Mouse (Mus musculus) left cerebral cortex, adult 2 months (tissue): ENCODE results near the gene Dyrk3. TPM values are rescaled to one million over a fixed set of nuclear protein-coding genes. Genes with fewer than 3 reads are reported as not detected.

Experiments
- DNase-seq, 2 experiments: peaks; one replicate each; pipeline ENCODE4 v3.0.0; 2021 to 2022; ENCODE audit warnings: low spot score in 2 of 2, mixed read lengths in 1 of 2; ENCODE audit errors: extremely low spot score in 1 of 2
- H3K27ac ChIP-seq: fragments of 200-600 bp; 2 replicates; pipeline ENCODE4 v1.8.1; 2022
- H3K4me3 ChIP-seq: fragments of 200-600 bp; 2 replicates; pipeline ENCODE4 v1.8.1; 2022
- CTCF ChIP-seq: fragments of 200-600 bp; IDR thresholded peaks from 2 replicates; pipeline ENCODE4 v1.8.1; 2022; ENCODE audit warnings: antibody characterized with exemption, mild to moderate bottlenecking, moderate library complexity
- intact Hi-C: fragments of 180-260 bp; cut with DNase I; formaldehyde crosslinking; loops from one replicate; pipeline ENCODE4 v1.15.1; 2025
- long read RNA-seq, 2 experiments: library from polyadenylated mRNA; stranded (forward); transcript quantifications; one replicate each; pipeline ENCODE4 v2.0.0; 2021; ENCODE audit warnings: borderline mapping rate in 2 of 2
- total RNA-seq, 2 experiments: library from RNA; stranded (reverse); gene quantifications; 2 replicates each; pipeline ENCODE4 v1.2.3; 2021

The Dyrk3 gene
- total RNA-seq = 10 to 100 TPM; 15.6 to 16.6 TPM
- long read RNA-seq, experiment 1, transcript Dyrk3-201 (3 exons, 3,164 nt) = major isoform, 12 of 12 reads
- long read RNA-seq, experiment 1, partial matches to known transcripts = 0 of 12 reads
- long read RNA-seq, experiment 1, other reads (novel, unspliced or antisense) = 0 of 12 reads
- long read RNA-seq, experiment 2, transcript Dyrk3-201 (3 exons, 3,164 nt) = major isoform, 14 of 17 reads
- long read RNA-seq, experiment 2, partial matches to known transcripts = 2 of 17 reads
- long read RNA-seq, experiment 2, other reads (novel, unspliced or antisense) = 1 of 17 reads

DNA sequence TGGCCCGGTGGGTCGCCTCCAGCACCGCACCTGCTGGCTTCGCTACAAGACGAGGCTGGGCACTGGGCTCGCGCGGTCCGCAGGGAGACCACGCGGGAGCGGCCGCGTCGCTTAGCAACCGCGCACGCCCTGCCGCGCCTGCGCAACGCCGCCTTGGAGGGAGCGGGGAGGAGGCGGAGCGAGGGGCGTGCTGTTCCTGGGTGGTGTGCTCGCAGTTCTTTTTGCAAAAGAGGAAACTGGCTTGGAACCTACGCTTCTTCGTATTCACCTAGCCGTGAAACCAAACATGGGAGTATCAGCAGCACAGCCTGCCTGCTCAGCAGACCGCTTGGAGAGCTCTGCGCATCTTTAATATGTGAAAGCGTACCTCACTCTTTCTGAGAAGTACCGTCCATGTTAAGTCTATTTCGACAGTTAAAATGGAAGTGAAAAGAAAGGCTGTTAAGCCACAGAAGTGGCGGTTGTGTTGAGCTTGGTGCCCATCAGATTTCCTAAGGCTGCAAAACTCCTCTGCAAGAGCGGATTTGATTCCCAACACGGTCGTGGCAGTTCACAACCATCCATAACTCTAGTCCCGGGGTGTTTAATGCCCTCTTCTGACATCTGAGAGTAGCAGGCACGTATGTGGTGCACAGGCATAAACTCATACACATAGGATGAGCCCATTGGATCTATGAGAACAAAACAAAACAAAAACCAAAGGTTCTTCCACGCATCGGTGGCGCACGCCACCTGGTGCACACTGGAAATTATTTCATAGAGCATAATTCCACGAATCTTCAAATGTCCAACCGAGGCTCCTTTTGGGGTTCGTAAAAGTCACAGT, at the start of gene Dyrk3:
Dyrk3 (minus strand) TSS at position 150 of the 826 bp plus-strand sequence.
- peak; percentile 92 to 94 for DNase-seq
- Histone ChIP-seq H3K27ac (peak within 1 kb of the TSS; percentile 85), H3K4me3 (peak within 1 kb of the TSS; percentile 65)
- intact Hi-C loops = loop anchor here (1.0 kb wide), 1 partner anchor 22 kb away; no protein-coding TSS in a partner anchor
- TF ChIP-seq CTCF = peak; percentile 55

DNA sequence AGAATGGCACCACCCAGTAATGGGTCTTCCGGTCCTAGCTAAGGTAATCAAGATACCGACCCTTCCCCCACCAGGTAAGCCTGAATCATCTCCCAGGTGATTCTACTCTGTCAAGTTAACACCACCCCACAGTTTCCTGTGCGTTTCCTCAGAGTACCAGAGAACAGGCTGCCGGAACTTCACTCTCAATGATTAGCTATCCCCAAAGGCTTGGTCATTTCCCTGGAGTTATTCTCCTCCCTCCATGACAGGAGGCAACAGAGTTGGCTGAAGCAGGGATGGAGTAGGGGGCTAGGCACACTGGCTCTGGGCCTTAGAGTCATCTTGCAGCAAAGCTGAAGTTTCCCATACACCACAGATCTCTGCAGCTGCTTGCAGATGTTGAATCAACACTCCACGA, 49.7 kb upstream of the Dyrk3 start:
- DNase-seq = no peak
- H3K27ac ChIP-seq = no peak overlapping the region
- intact Hi-C loops = no loop called here
- TF ChIP-seq CTCF = no peak
- no peak overlapping the region for H3K4me3 ChIP-seq

DNA sequence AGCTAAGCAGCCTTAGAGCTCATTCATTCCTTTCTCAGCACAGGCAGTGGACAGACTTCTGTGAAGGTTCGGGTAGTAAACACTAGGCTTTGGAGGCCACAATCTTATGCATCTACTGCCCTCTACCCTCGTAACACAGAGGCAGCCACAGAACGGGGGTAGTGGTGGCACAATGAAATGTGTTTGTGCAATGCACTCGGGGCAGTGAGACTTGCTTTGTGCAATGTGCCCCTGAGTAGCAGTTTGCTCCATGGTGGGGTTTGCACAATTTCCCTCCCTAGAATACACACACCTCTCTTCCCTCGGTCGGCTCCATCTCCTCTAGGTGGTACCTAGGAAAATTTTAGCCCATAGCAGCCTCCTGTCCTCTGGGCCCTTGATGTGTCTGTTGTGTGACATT, 48.9 kb upstream of the Dyrk3 start:
- Histone ChIP-seq H3K4me3 (no peak overlapping the region), H3K27ac (peak overlapping the region; percentile 44; the same call in 1 of the 2 replicates)
- TF ChIP-seq CTCF = no peak
- no peak for DNase-seq
- intact Hi-C loops = no loop called here

DNA sequence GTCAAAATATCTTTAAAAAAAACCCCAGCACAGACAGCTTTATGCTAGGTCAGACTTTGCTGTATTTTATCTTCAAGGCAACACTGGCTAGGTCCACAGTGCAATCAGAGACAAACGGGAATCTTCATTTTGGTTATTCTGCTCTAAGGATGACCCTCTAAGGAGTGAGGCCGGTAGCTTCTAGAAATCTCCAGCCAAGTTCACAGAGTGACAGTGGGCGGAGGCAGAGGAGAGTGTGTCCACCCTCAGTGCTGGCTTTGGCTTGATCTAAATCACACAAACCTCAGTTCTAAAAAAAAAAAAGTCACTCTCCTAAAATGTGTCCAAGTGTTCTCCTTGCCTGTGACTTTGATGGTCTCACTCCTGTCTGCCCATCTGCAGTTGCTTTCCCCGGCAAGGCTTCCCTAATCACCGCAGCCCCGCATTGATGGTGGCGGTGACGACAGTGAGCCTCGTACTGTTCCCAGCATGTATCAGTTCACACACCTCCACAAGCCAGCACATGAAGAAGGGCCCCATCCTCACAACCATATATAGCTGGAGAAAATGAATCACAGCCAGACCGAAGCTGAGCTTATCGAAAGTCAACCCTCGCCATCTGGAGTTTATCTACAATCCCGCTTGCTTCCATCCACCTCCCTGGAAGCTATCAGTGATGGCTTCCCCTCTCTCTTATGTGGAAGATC, 47.8 kb upstream of the Dyrk3 start:
- DNase-seq = peak; percentile 42 to 44
- intact Hi-C loops = no loop called here
- TF ChIP-seq CTCF = no peak
- Histone ChIP-seq H3K27ac (peak overlapping the region; percentile 42), H3K4me3 (no peak overlapping the region)

DNA sequence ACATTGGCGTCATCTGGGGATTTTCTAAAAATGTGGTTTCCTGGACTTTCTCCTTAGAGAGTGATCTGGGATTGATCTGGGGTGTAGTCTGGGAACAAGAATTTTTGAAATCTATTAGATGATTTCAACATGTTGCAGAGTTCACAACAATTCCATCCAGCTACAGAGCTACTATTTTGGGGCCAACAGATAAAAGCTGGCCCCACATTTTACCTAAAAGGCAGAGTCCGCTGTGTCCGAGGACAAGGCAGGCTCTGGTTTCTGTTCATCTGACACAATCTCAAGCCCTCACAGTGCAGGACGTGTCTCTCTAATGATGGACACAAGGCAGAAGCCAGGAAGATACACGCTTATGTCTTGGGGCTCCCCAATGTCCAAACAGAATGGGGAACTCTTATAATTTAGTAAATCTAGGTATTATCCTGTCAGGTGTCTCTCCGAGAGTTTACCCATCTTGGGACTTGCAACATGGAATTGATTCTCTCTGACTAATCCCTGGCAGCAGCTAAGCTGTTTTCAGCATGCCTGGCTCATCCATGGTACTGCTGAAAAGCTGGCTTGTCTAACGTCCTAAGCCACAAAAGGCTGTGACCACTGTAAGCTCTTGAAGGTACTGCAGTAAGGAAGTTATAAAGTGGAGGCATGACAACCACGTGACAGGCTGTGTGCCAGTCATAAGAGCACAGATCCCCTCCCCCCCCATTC, 47.0 kb upstream of the Dyrk3 start:
- no peak for TF ChIP-seq CTCF
- intact Hi-C loops = loop anchor here (5.0 kb wide), 1 partner anchor 77 kb away; no protein-coding TSS in a partner anchor
- no peak for DNase-seq
- H3K27ac ChIP-seq = peak overlapping the region; percentile 44
- no peak overlapping the region for H3K4me3 ChIP-seq

DNA sequence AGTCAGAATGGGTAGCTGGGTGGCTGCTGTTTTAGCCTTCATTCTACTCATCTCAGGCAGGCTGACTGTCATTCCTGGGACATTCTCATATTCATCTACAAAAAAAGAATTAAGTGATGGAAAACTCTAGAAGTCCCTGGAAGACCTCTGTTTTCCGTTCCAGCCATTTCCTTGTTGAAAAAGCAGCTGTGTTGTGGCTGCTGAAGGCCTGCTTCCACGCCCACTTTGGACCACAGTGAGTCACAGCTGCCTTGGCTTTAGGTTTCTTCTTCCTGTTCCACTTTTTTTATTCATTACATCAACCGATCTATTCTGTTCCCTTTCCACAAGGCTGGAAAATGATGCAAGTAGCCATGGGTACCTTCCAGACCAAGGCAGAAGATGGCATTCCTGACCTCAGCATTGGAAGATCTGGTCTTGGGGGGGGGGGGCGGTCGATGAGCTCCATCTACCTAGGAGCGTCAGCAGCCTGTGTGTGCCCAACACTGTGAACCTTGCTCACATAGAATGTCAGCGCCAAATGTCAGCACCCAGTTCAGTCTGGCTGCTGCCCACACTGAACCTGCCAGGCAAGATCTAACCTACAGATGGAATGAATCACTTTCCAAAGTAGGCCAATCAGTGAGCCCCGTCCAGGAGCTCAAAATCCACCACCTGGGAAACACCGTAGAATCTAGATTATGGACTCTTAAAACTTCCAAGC, 46.3 kb upstream of the Dyrk3 start:
- Histone ChIP-seq H3K27ac (peak overlapping the region; percentile 44), H3K4me3 (no peak overlapping the region)
- TF ChIP-seq CTCF = no peak
- no peak for DNase-seq
- intact Hi-C loops = loop anchor here (5.0 kb wide), 1 partner anchor 78 kb away; no protein-coding TSS in a partner anchor

DNA sequence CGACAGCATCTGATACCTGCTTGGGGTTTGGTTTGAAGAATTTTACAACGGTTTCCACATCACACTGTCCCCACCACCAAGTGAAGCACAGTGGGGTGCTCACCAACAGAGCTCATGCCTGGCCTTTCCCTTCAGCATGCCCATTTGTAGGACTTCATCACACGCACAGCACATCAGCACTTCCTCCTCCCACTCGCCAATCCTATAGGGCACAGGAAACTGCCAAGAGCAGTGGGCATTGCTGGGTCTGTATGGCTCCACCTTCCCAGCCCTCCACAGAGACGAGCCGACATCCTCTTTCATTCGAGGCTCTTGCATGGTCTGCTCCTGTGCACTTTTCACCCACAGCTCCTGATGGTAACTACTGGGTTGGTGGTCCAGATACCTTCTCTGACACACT, 45.1 kb upstream of the Dyrk3 start:
- no peak overlapping the region for H3K4me3 ChIP-seq
- no peak for TF ChIP-seq CTCF
- no peak for DNase-seq
- intact Hi-C loops = loop anchor here (5.0 kb wide), 1 partner anchor 79 kb away; no protein-coding TSS in a partner anchor
- no peak overlapping the region for H3K27ac ChIP-seq

DNA sequence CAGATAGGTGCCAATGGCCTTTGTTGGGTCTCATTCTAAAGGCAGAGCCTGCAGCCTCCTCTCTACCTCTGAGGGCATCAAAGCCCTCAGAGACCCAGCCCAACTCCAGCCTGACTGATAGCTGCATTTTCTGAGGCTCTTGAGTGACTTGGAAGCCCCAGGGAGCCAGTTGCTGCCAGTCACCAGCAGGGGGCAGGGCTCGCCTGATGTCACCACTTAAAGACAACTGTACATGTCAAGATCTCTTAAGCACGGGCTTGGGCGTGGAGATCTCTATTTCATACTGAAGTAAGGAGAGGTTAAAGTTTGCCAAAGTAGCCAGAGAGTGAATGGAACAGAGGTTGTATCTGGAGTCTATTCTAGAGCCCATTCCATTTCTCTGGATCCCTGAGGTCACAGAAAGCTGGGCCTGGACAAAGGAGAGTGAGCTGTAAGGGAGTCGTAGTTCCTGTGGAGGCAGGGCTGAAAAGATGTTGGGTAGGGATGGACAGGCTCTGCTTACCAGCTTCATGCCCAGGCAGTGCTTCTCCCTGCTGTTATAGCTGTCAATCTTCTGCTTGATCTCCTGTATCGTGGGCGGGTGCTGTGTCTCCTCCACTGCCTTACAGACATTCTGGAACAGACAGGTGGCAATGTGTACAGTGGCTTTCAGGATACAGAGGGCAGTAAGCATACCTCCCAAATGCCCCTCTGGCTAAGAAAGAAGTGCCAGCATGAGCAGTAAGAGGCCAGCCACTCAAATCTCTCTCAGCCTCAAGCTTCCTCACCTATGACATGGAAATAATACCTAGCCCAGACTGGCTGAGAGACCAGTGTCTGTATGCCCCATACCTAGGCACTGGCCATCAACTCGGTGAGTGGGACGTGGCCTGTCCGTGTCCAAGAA, 43.7 kb upstream of the Dyrk3 start:
- Histone ChIP-seq H3K27ac (no peak overlapping the region), H3K4me3 (no peak overlapping the region)
- TF ChIP-seq CTCF = peak; percentile 92
- peak; percentile 71 to 75 for DNase-seq
- intact Hi-C loops = loop anchor here (1.0 to 5.0 kb wide), 2 partner anchors 64 to 80 kb away; no protein-coding TSS in a partner anchor

DNA sequence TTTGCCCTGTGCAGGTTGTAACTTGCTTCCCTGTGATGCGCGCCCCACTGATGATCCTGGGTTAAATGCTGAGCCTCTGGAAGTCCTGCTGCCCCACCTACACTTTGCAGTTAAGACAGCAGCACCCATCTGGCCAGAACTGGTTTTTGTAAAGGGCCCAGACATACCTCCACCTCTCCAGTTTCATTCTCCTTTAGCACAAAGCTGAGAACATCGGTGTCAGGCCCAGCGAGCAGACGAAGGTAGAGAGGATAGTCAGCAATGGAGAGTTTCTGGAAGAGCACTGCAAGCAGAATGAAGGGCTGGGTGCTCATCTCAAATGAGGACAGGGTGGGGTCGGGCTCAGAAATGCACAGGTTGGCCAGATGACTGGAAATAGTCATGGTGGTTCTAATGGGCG, 42.2 kb upstream of the Dyrk3 start:
- no peak for TF ChIP-seq CTCF
- no peak overlapping the region for H3K27ac ChIP-seq
- no peak overlapping the region for H3K4me3 ChIP-seq
- no peak for DNase-seq
- intact Hi-C loops = loop anchor here (5.0 kb wide), 1 partner anchor 82 kb away; no protein-coding TSS in a partner anchor

DNA sequence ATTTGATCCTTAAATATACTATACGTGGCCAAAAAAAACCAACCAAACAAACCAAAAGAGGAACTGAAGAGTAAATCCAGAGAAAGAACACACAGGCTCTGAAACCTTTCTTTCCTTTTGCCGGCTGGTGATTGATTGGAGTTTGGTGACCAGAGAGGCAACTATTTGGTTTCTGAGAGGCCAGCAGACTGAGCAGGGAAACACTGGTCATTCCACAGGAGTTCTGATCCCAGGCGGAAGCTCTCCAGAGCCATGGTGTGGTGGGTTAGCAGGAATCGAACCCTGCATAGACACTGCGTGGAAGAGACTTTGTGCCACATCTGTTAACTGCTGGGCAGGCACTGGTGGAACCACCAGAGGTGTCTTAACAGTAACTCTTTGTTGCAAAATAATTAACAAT, 39.9 kb upstream of the Dyrk3 start:
- Histone ChIP-seq H3K4me3 (no peak overlapping the region), H3K27ac (no peak overlapping the region)
- no peak for TF ChIP-seq CTCF
- intact Hi-C loops = no loop called here
- DNase-seq = no peak
